Mouse (Mus musculus): ENCODE data around the gene Chmp5. TPM values are rescaled to one million over a fixed set of nuclear protein-coding genes. Genes with fewer than 3 reads are reported as not detected.

Chmp5 gene
- polyA plus RNA-seq, 1 experiment = 109 TPM

DNA sequence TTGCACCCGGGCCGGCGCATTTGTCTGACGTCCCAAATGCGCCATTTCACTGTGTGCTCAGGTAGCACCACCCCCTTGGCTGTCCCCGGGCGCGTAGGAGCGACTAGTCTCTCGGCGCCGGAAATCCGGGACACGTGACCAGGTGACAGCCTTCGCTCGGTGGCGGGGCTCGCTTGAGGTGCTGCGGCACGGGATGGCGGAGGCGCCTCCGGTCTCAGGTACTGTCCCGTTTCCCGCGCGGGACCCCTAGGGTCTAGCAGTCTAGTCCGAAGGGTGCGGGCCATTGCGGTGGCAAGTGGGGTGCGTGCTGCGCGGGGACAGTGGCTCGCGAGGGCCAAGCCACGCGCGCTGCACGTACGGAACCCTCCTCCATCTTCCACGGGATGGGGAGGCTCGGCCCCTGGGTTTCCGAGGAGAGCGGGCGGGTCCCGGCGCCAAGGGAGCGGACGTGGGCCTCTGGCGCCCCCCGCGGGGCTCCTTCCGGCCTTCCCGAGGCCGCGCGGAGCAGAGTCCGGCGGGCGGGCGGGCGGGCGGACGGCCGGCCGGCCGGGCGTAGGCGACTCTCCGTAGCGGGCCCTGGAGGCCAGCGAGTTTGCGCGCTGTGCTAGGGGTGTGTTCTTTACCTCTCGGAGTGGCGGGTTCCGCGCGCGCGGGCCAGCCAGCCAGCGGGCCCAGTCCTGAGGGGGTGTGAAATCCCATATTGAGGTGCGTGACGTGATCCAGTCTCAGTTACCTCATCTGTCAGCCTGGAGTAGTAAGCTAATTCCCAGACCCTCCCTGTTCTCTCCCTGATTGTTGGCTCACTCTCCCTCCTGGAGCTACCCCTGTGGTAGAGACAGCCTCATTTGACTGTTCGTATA, 22.9 kb downstream of the Chmp5 start, which contains the start of gene Nfx1:
Gene Nfx1, plus strand, starts transcription at position 65 of the 860 bp plus-strand sequence.
- H3K4me1 ChIP-seq (ENCODE audit: control insufficient read depth, insufficient read depth, insufficient read length, low read length) = 0 out of 2 replicates have a peak, but pooled peaks cover 7% of the 10 kb centered on the region
- H3K4me3 ChIP-seq (ENCODE audit: insufficient read depth, low read depth, low read length) = peak within 1 kb of the TSS; percentile 90
- H3K27ac ChIP-seq (replicated peaks; ENCODE audit: low read depth, low read length) = peak within 1 kb of the TSS; percentile 98

DNA sequence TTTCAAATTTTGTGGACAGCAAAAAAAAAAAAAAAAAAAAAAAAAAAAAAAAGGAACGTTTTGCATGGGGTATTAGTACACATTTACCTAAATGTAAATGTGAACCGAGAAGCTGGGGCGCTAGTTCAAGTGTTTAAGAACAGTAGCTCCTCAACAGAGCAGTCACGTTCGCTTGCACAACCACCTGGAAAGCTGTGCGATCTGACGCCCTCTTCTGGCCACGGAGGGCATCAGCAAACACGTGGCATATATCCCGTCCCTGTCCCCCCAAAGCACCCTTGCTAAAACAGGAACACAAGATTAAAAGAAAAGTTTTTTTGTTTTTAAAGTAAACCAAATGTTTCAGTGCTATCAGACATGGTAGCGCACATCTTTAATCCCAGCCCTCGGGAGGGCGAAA, 23.5 kb downstream of the Chmp5 start:
- Histone ChIP-seq H3K4me3 (ENCODE audit: insufficient read depth, low read depth, low read length) (peak overlapping the region; percentile 90), H3K27ac (replicated peaks; ENCODE audit: low read depth, low read length) (no peak overlapping the region), H3K4me1 (ENCODE audit: control insufficient read depth, insufficient read depth, insufficient read length, low read length) (0 out of 2 replicates have a peak, but pooled peaks cover 7% of the 10 kb centered on the region)

DNA sequence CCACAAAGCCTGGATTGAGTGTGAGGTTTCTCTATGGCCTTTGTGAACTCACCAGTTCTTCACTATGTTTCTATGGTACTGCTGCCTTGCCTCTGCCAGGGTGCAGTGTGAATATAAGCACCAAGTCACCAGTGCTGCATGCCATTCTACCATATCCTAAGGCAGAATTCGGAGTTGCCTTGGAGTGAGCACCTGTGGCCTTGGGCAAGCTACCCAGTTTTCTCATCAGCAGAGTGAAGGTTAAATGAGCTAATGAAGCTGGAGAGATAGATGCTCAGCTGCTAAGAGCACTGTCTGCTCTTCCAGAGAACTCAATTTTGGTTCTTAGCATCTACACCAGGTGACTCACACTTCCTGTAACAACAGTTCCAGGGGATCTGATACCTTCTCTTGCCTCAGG, 25.8 kb downstream of the Chmp5 start:
- no peak overlapping the region for H3K27ac ChIP-seq (replicated peaks; ENCODE audit: low read depth, low read length)
- no peak overlapping the region for H3K4me3 ChIP-seq (ENCODE audit: insufficient read depth, low read depth, low read length)
- H3K4me1 ChIP-seq (ENCODE audit: control insufficient read depth, insufficient read depth, insufficient read length, low read length) = 0 out of 2 replicates have a peak, but pooled peaks cover 7% of the 10 kb centered on the region

DNA sequence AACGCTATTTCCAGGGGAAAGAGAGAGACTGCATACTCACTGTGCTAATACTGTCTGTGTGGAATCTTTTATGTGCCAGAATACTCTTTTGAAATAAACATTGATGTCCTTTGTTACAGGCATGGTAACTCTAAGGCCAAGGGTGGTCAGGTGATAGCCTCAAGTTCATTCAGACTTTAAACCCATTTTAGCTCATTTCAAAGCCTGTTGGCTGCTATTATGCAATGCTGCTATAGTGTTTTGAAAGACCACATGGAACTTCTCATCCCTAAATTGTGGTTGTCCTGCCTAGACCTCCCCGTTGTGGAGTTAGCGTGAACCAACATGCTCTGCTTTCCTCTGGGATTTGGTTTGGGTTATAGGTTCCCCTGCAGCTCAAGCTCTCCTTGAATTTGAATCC, 27.5 kb downstream of the Chmp5 start:
- Histone ChIP-seq H3K4me1 (ENCODE audit: control insufficient read depth, insufficient read depth, insufficient read length, low read length) (0 out of 2 replicates have a peak, but pooled peaks cover 7% of the 10 kb centered on the region), H3K27ac (replicated peaks; ENCODE audit: low read depth, low read length) (no peak overlapping the region), H3K4me3 (ENCODE audit: insufficient read depth, low read depth, low read length) (no peak overlapping the region)

DNA sequence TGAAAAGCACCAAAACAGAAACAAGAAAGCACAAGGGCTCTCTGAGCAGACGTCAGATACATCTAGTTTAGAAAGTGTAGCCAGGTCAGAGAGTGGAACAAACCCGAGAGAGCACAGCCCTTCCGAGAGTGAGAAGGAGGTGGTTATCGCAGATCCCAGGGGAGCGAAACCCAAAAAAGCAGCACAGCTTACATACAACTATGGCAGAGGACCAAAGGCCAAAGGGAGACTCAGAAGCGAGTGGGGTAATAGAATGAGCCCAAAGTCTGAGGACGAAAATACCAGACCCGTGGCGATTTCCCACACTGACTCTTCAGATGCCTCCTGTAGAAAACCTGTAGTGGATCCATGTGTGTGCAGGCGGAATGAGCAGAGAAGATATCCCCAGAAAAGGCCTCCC, 28.4 kb downstream of the Chmp5 start:
- peak overlapping the region; percentile 56 for H3K27ac ChIP-seq (replicated peaks; ENCODE audit: low read depth, low read length)
- no peak overlapping the region for H3K4me3 ChIP-seq (ENCODE audit: insufficient read depth, low read depth, low read length)
- H3K4me1 ChIP-seq (ENCODE audit: control insufficient read depth, insufficient read depth, insufficient read length, low read length) = 0 out of 2 replicates have a peak, but pooled peaks cover 7% of the 10 kb centered on the region

DNA sequence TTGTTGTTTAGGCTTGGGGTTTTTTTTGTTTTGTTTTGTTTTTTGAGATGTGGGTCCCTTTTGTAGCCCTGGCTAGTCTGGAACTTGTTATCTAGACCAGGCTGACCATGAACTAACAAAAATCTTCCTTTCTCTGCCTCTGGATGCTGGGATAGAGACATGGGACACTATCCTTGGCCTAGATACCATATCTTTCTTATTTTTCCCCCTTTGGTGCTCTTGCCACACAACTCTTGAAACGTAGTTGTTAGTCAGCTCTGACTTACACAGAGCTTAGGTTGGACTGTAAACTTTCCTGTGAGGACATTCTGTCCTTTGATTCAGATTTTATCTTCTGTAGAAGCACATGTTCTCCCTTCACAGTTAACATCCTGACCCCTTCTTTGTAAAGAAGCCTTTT, 31.2 kb downstream of the Chmp5 start:
- H3K4me1 ChIP-seq (ENCODE audit: control insufficient read depth, insufficient read depth, insufficient read length, low read length) = no peaks in the 10 kb centered on the region
- no peak overlapping the region for H3K4me3 ChIP-seq (ENCODE audit: insufficient read depth, low read depth, low read length)
- H3K27ac ChIP-seq (replicated peaks; ENCODE audit: low read depth, low read length) = no peak overlapping the region

DNA sequence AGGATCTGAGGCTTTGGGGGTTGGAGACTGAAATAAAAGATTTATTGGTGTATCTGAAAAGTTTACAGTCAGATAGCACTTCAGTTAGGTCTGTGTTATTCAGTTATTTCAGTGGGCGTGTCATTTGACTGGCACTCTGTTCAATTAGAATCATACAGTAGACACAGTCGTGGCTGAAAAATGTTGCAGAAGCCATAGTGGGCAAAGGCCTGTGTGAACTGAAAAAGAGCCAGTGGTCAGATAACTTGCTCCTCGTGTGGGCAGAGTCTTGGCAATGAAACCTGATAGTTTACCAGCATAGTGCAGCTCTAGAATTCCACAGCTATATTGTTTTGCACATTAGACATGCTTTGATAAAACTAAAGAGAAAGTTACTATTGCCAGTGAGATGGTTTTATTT, 34.3 kb downstream of the Chmp5 start:
- Histone ChIP-seq H3K27ac (replicated peaks; ENCODE audit: low read depth, low read length) (no peak overlapping the region), H3K4me1 (ENCODE audit: control insufficient read depth, insufficient read depth, insufficient read length, low read length) (no peaks in the 10 kb centered on the region)

DNA sequence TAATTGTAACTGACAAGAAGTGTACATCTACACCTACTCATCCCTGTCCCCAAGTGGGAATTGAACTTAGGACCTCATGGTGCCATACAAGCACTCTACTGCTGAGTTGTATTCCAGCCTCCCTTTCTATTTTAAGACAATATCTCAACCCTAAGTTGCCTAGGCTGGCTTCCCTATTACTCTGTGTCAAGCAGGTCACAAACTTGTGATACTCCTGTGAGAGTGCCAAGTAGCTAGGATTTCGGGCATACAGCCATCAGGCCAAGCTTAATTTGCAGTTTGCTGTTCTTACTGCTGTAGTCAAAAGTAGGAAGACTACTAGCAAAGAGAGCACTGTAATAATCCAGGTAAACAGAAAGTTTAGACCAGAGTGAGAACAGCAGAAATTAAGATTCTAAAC, 35.5 kb downstream of the Chmp5 start:
- no peak overlapping the region for H3K4me3 ChIP-seq (ENCODE audit: insufficient read depth, low read depth, low read length)
- no peaks in the 10 kb centered on the region for H3K4me1 ChIP-seq (ENCODE audit: control insufficient read depth, insufficient read depth, insufficient read length, low read length)
- H3K27ac ChIP-seq (replicated peaks; ENCODE audit: low read depth, low read length) = no peak overlapping the region

More for the DNA sequence above, 34.3 kb downstream of the Chmp5 start:
- no peak overlapping the region for H3K4me3 ChIP-seq (ENCODE audit: insufficient read depth, low read depth, low read length)

DNA sequence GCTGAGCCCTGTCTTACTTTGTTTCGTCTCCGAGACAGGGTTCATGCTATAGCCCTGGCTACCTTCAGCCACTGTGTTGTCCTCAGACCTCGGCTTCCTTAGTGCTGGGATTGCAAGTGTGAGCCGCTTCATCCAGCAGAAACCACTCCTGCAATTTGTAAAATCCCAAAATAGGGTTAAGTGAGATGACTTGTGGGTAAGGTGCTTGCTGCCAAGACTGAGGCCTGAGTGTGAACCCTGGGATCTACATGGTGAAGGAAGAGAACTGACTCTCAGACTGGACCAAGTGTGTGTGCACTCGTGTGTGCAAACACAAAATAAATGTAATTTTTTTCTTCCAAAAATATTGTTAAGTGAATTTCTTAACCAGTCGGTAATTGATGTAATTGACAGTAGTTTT, 41.4 kb downstream of the Chmp5 start:
- H3K4me1 ChIP-seq (ENCODE audit: control insufficient read depth, insufficient read depth, insufficient read length, low read length) = no peaks in the 10 kb centered on the region
- no peak overlapping the region for H3K4me3 ChIP-seq (ENCODE audit: insufficient read depth, low read depth, low read length)
- no peak overlapping the region for H3K27ac ChIP-seq (replicated peaks; ENCODE audit: low read depth, low read length)

DNA sequence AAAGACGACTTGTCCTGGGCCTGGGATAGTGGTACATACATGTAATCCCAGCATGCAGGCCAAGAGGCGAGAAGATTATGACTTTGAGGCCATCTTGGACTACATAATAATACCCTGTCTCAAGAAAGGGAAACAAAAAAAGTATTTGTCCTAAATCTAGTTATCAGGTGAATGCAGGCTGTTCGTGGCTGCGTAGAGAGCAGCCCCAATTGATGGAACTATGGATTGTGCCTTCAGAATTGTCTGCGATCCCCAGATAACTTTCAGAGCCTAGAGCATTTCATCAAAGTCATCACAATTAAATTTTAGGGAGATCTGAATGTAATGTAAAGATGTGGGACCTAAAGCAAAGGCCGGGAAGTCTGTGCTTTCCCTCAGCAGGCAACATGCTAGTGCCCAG, 48.1 kb downstream of the Chmp5 start:
- H3K4me3 ChIP-seq (ENCODE audit: insufficient read depth, low read depth, low read length) = no peak overlapping the region
- no peak overlapping the region for H3K27ac ChIP-seq (replicated peaks; ENCODE audit: low read depth, low read length)
- H3K4me1 ChIP-seq (ENCODE audit: control insufficient read depth, insufficient read depth, insufficient read length, low read length) = no peaks in the 10 kb centered on the region

DNA sequence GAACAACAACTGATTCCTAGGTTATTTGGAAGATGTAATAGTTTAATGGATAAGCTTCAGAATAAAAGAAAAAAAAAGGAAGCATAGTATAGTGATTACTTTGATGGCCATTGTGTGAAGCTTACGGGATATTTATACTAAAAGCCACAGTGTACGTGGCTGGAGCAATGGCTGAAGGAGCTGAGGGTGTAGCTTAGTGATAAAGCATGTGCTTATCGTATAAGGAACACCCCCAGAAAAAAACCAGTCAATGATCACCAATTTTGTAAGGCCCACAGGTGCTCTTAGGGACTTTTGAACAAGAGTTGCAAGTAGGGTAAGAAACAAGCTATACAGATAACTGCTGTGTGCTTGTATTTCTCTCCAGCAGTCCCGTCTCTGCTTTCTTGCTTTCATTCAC, 49.7 kb downstream of the Chmp5 start:
- Histone ChIP-seq H3K4me1 (ENCODE audit: control insufficient read depth, insufficient read depth, insufficient read length, low read length) (no peaks in the 10 kb centered on the region), H3K4me3 (ENCODE audit: insufficient read depth, low read depth, low read length) (no peak overlapping the region), H3K27ac (replicated peaks; ENCODE audit: low read depth, low read length) (no peak overlapping the region)

DNA sequence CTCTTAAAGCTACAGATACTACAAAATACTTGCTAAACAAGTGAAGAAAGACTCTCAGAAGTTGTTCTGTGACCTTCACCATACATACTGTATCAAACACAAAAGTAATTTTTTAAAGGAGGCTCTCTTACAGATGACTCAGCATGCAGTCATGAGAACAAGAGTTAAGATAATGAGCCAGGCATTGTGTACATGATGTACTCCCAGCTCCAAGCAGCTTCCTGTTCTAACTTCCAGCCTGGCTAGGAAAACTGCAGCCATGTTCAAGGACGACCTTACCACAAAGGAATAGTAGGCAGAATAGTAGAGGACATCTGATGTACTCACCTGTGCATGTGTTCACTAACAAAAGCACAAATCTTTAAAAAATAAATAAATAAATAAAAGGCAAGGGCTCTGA, 52.1 kb downstream of the Chmp5 start:
- no peak overlapping the region for H3K4me3 ChIP-seq (ENCODE audit: insufficient read depth, low read depth, low read length)
- H3K27ac ChIP-seq (replicated peaks; ENCODE audit: low read depth, low read length) = no peak overlapping the region
- no peaks in the 10 kb centered on the region for H3K4me1 ChIP-seq (ENCODE audit: control insufficient read depth, insufficient read depth, insufficient read length, low read length)

DNA sequence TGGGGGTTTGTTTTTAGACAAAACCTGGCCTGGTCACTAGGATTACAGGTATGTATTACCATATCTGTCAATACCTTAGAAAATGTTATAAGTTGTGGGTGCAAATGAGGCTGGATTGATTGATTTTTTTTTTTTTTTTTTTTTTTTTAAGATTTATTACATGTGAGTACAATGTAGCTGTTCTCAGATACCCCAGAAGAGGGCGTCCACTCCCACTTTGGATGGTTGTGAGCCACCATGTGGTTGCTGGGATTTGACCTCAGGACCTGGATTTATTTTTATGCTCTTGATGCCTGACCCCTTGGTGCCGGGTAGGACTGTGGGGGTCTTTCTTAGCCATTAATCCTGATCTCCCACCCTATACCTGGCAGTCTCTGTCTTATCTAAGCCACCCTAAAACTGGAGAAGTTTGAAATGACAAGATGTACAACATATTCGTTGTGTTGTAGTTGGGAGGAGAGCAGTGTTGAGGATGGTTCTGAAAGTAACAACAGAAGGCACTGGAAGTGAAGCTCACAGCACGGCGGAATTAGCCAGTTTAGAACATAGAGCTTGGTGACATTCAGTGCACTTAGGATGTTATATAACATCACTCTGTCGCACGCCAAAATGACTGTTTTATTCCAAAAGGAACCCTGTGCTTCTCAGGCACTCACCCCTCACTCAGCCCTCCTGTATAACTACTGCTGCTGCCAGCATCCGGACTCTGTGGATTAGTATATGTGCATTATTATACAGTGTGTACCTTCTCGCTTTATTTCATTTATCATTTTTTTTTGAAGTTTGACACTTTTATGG, 52.8 kb downstream of the Chmp5 start:
- Histone ChIP-seq H3K4me1 (ENCODE audit: control insufficient read depth, insufficient read depth, insufficient read length, low read length) (no peaks in the 10 kb centered on the region), H3K27ac (replicated peaks; ENCODE audit: low read depth, low read length) (no peak overlapping the region), H3K4me3 (ENCODE audit: insufficient read depth, low read depth, low read length) (no peak overlapping the region)

DNA sequence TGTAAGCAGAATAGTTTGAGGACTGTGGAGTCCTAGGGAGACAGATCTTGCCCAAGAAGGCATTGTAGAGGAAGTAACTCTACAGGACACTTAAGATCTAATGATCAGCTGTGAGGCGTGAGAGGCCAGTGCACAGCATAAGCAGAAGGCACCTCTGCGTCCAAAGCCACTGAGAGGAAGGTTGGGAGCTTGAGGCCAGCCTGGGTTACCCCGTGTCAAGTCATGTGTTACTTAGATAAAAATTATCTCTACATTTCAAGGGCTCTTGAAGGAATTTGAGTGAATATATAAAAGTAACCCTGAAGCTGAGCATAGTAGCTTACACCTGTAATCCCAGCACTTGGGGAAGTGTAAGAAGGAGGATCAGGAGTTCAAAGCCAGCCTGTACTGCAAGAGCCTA, 65.1 kb downstream of the Chmp5 start:
- Histone ChIP-seq H3K4me3 (ENCODE audit: insufficient read depth, low read depth, low read length) (no peak overlapping the region), H3K27ac (replicated peaks; ENCODE audit: low read depth, low read length) (no peak overlapping the region), H3K4me1 (ENCODE audit: control insufficient read depth, insufficient read depth, insufficient read length, low read length) (no peaks in the 10 kb centered on the region)
